Mouse (Mus musculus) lung, postnatal 0 days (tissue): Measurements from ENCODE around the gene Rab11fip3. TPM values are rescaled to one million over a fixed set of nuclear protein-coding genes. Genes with fewer than 3 reads are reported as not detected.

Experiments used
- ATAC-seq: fragments of 200-750 bp; cut with Nextera tagmentation; 2 replicates; pipeline ENCODE4 v1.8.0; 2017; ENCODE audit warnings: moderate library complexity
- DNase-seq: peaks from one replicate; pipeline ENCODE4 v3.0.0-alpha.2; 2016; ENCODE audit warnings: low spot score
- H3K27ac ChIP-seq: fragments of 300-500 bp; sonication (generic); 2 replicates; pipeline ENCODE4 v1.5.1; 2014; ENCODE audit warnings: antibody characterized with exemption, mild to moderate bottlenecking, low read length, mixed read lengths
- H3K27me3 ChIP-seq: fragments of 300-500 bp; sonication (generic); replicated peaks from 2 replicates; pipeline ENCODE4 v1.6.1; 2014; ENCODE audit warnings: low read length, mixed read lengths; ENCODE audit not compliant: insufficient read depth
- H3K36me3 ChIP-seq: fragments of 300-500 bp; sonication (generic); 2 replicates; pipeline ENCODE4 v1.6.1; 2014; ENCODE audit warnings: low read length, mixed read lengths; ENCODE audit not compliant: insufficient read depth
- H3K4me1 ChIP-seq: fragments of 300-500 bp; sonication (generic); 2 replicates; pipeline ENCODE4 v1.6.1; 2014; ENCODE audit warnings: antibody characterized with exemption, low read depth, low read length, mixed read lengths; ENCODE audit not compliant: insufficient read depth
- H3K4me2 ChIP-seq: fragments of 300-500 bp; sonication (generic); replicated peaks from 2 replicates; pipeline ENCODE4 v1.6.1; 2014; ENCODE audit warnings: low read depth, mild to moderate bottlenecking, low read length, moderate library complexity, mixed read lengths
- H3K4me3 ChIP-seq: fragments of 300-500 bp; sonication (generic); 2 replicates; pipeline ENCODE4 v1.5.1; 2014; ENCODE audit warnings: low read depth, low read length
- H3K9ac ChIP-seq: fragments of 300-500 bp; sonication (generic); replicated peaks from 2 replicates; pipeline ENCODE4 v1.6.1; 2014; ENCODE audit warnings: low read depth, mild to moderate bottlenecking
- H3K9me3 ChIP-seq: fragments of 300-500 bp; sonication (generic); 2 replicates; pipeline ENCODE4 v1.6.1; 2016; ENCODE audit warnings: low read length, mixed read lengths
- CTCF ChIP-seq: IDR thresholded peaks from 2 replicates; pipeline ENCODE4 v1.5.1; 2016; ENCODE audit warnings: antibody characterized with exemption, mild to moderate bottlenecking
- EP300 ChIP-seq: IDR thresholded peaks from 2 replicates; pipeline ENCODE4 v1.6.1; 2016; ENCODE audit warnings: antibody characterized with exemption, mild to moderate bottlenecking, control low read depth
- WGBS: fragments of 180-500 bp; shearing (Covaris S2); extraction: QIAGEN DNeasy Blood & Tissue Kit; methylation state at CpG from one replicate; pipeline ENCODE4 v1.1.7; 2014; 5-methylcytosine and 5-hydroxymethylcytosine counted together
- polyA plus RNA-seq: library from polyadenylated mRNA; unstranded; fragments of >200 nt; fragmentation: Nextera tagmentation; extraction: Ambion mirVana; gene quantifications from 2 replicates; pipeline ENCODE4 v1.2.1, GENCODE M21; 2015

The Rab11fip3 gene
- polyA plus RNA-seq, 1 experiment from 2014 or later = 7.2 TPM

DNA sequence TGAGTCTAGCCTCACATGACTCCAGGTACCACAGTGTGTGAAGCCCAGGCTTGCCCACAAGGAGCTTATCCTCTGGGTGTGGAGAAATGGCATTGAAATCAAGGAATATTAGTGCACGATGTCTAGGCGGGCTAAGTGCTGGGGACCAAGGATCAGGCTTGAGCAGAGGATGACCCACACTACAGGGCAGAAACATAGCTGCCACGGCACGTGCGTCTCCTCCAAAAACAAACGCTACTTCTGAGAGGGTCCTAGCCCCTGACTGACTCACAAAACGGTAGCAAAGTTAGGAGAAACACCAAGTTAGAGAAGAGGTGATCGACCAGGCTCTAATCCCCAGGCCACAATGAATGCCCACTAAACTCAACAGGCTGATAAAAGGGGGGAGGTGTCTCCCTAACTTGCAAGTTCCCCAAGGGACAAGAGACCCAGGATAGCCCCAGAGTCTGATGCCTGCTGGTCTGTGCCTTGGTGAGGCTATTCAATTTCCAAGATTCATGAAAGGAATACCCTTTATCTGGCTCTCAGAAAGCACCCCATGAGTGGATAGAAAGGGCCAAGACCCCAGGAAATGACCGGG, 25.3 kb upstream of the Rab11fip3 start:
- Histone ChIP-seq H3K9me3 (no peaks in the 10 kb centered on the region), H3K27ac (no peak overlapping the region), H3K4me2 (peak overlapping the region; percentile 80), H3K4me1 (no peaks in the 10 kb centered on the region), H3K4me3 (peak overlapping the region; percentile 43), H3K36me3 (no peaks in the 10 kb centered on the region), H3K27me3 (no peaks in the 10 kb centered on the region), H3K9ac (no peak overlapping the region)
- TF ChIP-seq EP300 = no peak
- no peak for TF ChIP-seq CTCF
- ATAC-seq (no peak), DNase-seq (no peak)
- 26% methylated on average over 9 of the region's 9 CpGs for WGBS

DNA sequence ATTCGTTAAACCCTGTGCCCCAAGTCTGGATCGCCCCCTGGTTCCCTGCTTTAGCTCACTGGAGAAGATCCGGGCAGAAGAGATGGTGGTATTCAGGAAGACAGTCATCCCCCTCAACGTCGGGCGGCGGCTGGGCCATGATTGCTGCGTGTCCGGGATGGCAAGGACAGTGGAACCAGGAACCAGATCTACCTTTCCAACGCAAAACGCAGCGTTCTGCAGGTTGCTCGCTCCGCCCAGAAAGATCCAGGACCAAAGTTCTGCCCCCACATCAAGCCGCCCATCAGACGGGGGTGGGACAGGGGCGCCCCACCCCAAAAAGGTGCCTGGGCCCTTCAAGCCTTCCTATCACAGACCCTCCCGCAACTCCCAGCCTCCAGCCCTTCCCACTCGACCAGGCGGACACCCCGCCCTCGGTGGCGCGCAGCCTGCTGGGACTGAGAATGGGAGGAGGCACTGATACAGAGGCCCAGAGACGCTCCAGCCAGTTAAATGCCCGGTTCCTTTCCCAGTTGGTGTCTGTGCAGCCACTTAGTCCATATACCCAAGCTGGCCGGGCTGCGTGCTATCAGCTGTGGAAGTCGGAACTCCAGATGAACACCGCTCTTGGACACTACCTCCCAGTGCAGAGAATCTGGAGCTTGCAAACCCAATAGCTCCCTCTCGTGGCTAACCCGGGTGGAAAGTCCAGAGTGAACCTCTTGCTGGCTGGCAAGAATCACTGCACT, 20.7 kb upstream of the Rab11fip3 start, which contains the start of gene Decr2:
Decr2 (minus strand) TSS at position 433 of the 728 bp plus-strand sequence.
- Histone ChIP-seq H3K4me2 (peak within 1 kb of the TSS; percentile 71), H3K9ac (peak within 1 kb of the TSS; percentile 58), H3K27me3 (no peaks in the 10 kb centered on the region), H3K4me1 (no peaks in the 10 kb centered on the region), H3K27ac (peak within 1 kb of the TSS; percentile 68), H3K9me3 (no peaks in the 10 kb centered on the region), H3K4me3 (peak within 1 kb of the TSS; percentile 62), H3K36me3 (no peaks in the 10 kb centered on the region)
- ATAC-seq = peak; percentile 97
- WGBS = 1% methylated on average over 32 of the region's 32 CpGs
- TF ChIP-seq CTCF = peak; percentile 91
- no peak for TF ChIP-seq EP300
- peak; percentile 95 for DNase-seq

- H3K4me2 ChIP-seq = no peak overlapping the region
- ATAC-seq (no peak), DNase-seq (no peak)
- 82% methylated on average over 9 of the region's 9 CpGs for WGBS
- no peaks in the 10 kb centered on the region for H3K9me3 ChIP-seq
- H3K27ac ChIP-seq = no peak overlapping the region
- H3K36me3 ChIP-seq = no peaks in the 10 kb centered on the region
- H3K9ac ChIP-seq = no peak overlapping the region
- no peaks in the 10 kb centered on the region for H3K27me3 ChIP-seq
- no peak overlapping the region for H3K4me3 ChIP-seq
- no peaks in the 10 kb centered on the region for H3K4me1 ChIP-seq
- TF ChIP-seq EP300 (no peak), CTCF (no peak)
These were observed 17.8 kb upstream of the Rab11fip3 start for GRCm38 (mm10) chr17:26087059-26087564.

- H3K27me3 ChIP-seq = no peaks in the 10 kb centered on the region
- H3K4me2 ChIP-seq = no peak overlapping the region
- H3K9me3 ChIP-seq = no peaks in the 10 kb centered on the region
- no peaks in the 10 kb centered on the region for H3K4me1 ChIP-seq
- ATAC-seq (no peak), DNase-seq (no peak)
- H3K4me3 ChIP-seq = no peak overlapping the region
- TF ChIP-seq EP300 = no peak
- no peak for TF ChIP-seq CTCF
- no peaks in the 10 kb centered on the region for H3K36me3 ChIP-seq
- WGBS = 30% methylated on average over 2 of the region's 2 CpGs
- H3K9ac ChIP-seq = no peak overlapping the region
- H3K27ac ChIP-seq = no peak overlapping the region
These were observed 11.5 kb upstream of the Rab11fip3 start for GRCm38 (mm10) chr17:26080867-26081266.

DNA sequence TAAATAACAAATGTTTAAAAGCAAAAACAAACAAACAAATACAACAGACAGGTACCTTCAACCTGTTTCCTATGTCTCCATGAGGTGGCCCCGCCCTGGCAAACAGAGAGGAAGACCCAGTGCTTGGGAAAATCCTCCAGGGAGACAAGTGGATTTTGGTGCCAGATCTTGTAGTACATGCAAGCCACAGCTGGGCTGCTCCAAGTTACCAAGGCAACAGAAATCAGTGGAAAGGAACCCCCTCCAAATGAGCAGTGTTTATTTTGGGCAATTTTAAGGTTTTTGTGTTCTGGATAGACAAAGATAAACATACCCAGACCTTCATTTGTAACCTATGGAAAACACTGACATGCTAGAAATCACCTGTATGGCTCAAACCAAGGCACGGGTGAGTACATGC, 9.5 kb upstream of the Rab11fip3 start:
- Histone ChIP-seq H3K27ac (no peak overlapping the region), H3K4me2 (no peak overlapping the region), H3K4me1 (no peaks in the 10 kb centered on the region), H3K4me3 (no peak overlapping the region), H3K27me3 (no peaks in the 10 kb centered on the region), H3K36me3 (no peaks in the 10 kb centered on the region), H3K9me3 (no peaks in the 10 kb centered on the region), H3K9ac (no peak overlapping the region)
- no peak for ATAC-seq
- 63% methylated on average over 2 of the region's 2 CpGs for WGBS
- TF ChIP-seq CTCF (no peak), EP300 (no peak)
- no peak for DNase-seq

DNA sequence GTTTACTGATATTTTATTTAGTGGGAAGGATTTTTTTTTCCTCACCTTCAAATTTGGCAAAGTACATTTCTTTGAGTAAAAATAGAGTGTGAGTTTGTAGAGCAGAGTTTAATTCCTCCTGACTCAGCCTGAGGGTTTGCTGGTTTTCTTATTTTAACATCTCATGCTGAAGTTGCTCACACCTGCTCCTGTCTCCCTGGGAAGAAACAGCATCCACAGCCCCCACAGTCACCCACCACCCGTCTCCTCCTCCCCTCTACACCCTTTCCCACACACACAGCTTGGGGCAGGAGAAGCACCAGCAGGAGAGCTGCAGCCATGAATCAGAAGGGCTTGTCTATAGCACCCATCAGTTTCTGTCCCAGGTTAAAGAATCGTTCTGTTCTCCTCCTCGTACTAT, 5.9 kb upstream of the Rab11fip3 start:
- Histone ChIP-seq H3K27ac (no peak overlapping the region), H3K36me3 (no peaks in the 10 kb centered on the region), H3K27me3 (no peaks in the 10 kb centered on the region), H3K9ac (no peak overlapping the region), H3K4me1 (no peaks in the 10 kb centered on the region; the same call in 1 of the 2 replicates), H3K4me2 (no peak overlapping the region), H3K9me3 (no peaks in the 10 kb centered on the region), H3K4me3 (no peak overlapping the region)
- DNase-seq = no peak
- WGBS = 59% methylated on average over 3 of the region's 3 CpGs
- ATAC-seq = no peak
- TF ChIP-seq CTCF (no peak), EP300 (no peak)
